Mouse (Mus musculus) left cerebral cortex, adult 2 months (tissue): ENCODE data around the gene Zdhhc13. TPM values are rescaled to one million over a fixed set of nuclear protein-coding genes. Genes with fewer than 3 reads are reported as not detected.

Source experiments
- DNase-seq, 2 experiments: peaks; one replicate each; pipeline ENCODE4 v3.0.0; 2021 to 2022; ENCODE audit warnings: low spot score in 2 of 2, mixed read lengths in 1 of 2; ENCODE audit errors: extremely low spot score in 1 of 2
- H3K27ac ChIP-seq: fragments of 200-600 bp; 2 replicates; pipeline ENCODE4 v1.8.1; 2022
- H3K4me3 ChIP-seq: fragments of 200-600 bp; 2 replicates; pipeline ENCODE4 v1.8.1; 2022
- CTCF ChIP-seq: fragments of 200-600 bp; IDR thresholded peaks from 2 replicates; pipeline ENCODE4 v1.8.1; 2022; ENCODE audit warnings: antibody characterized with exemption, mild to moderate bottlenecking, moderate library complexity
- intact Hi-C: fragments of 180-260 bp; cut with DNase I; formaldehyde crosslinking; loops from one replicate; pipeline ENCODE4 v1.15.1; 2025
- long read RNA-seq, 2 experiments: library from polyadenylated mRNA; stranded (forward); transcript quantifications; one replicate each; pipeline ENCODE4 v2.0.0; 2021; ENCODE audit warnings: borderline mapping rate in 2 of 2
- total RNA-seq, 2 experiments: library from RNA; stranded (reverse); gene quantifications; 2 replicates each; pipeline ENCODE4 v1.2.3; 2021

The Zdhhc13 gene
- total RNA-seq: 10 to 100 TPM; 21.0 to 24.2 TPM
- long read RNA-seq, experiment 1, transcript Zdhhc13-201 (17 exons, 2,410 nt): major isoform, 14 of 21 reads
- long read RNA-seq, experiment 1, partial matches to known transcripts: 1 of 21 reads
- long read RNA-seq, experiment 1, other reads (novel, unspliced or antisense): 6 of 21 reads
- long read RNA-seq, experiment 2, transcript Zdhhc13-201 (17 exons, 2,410 nt): major isoform, 15 of 23 reads
- long read RNA-seq, experiment 2, partial matches to known transcripts: 1 of 23 reads
- long read RNA-seq, experiment 2, other reads (novel, unspliced or antisense): 7 of 23 reads

GRCm38 (mm10) chr7:48788851-48789572, at the start of gene Zdhhc13:
Zdhhc13 (plus strand) TSS chr7:48789003.
- intact Hi-C loops: loop anchor here (1.0 kb wide), 1 partner anchor 39 kb away; no protein-coding TSS in a partner anchor
- no peak for TF ChIP-seq CTCF
- DNase-seq: peak; percentile 93
- peak within 1 kb of the TSS; percentile 86 for H3K4me3 ChIP-seq
- H3K27ac ChIP-seq: peak within 1 kb of the TSS; percentile 85

GRCm38 (mm10) chr7:48749298-48750163, 39.3 kb upstream of the Zdhhc13 start:
- TF ChIP-seq CTCF: peak; percentile 93

DNA sequence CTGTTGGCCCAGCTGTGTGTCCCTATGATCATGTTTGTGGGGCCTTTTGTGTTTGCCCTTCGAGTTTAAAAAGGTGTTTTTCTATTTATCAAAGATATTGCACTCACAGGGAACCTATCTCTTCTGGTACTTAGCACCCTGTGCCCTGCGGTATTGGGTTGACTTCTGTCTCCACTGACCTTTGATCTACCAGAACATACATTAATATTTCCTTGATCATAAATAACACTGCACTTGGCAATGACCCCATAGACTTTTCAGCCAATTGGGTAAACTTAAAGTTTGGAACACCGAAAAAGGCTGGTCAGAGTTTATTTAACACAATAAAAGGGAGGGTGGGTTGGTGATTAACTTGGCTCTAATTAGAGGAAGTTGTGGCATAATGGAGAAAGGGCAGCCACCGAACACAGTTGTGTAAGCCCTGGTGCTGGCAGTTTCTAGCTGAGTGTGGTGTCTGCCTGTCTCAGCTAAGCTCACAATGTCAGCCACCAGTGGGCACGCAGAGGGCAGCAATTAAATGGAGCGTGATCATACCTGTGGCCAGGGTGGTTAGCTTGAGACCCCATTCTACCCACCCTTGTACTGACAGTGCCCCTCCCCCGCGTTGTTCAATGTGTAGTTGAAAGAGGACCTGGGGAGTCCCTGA, 38.5 kb upstream of the Zdhhc13 start:
- intact Hi-C loops: loop anchor here (1.0 kb wide), 3 partner anchors 39 to 371 kb away; partner anchors contain the start of gene Zdhhc13
- no peak for TF ChIP-seq CTCF
- Histone ChIP-seq H3K27ac (no peak overlapping the region), H3K4me3 (no peak overlapping the region)
- no peak for DNase-seq

More at GRCm38 (mm10) chr7:48749298-48750163, 39.3 kb upstream of the Zdhhc13 start:
- Histone ChIP-seq H3K27ac (no peak overlapping the region), H3K4me3 (peak overlapping the region; percentile 43)
- DNase-seq: peak; percentile 78
- intact Hi-C loops: loop anchor here (1.0 kb wide), 3 partner anchors 40 to 372 kb away; partner anchors contain the start of gene Zdhhc13

- intact Hi-C loops: no loop called here
- DNase-seq: no peak
- Histone ChIP-seq H3K4me3 (no peak overlapping the region), H3K27ac (no peak overlapping the region)
- no peak for TF ChIP-seq CTCF
Observed at GRCm38 (mm10) chr7:48751222-48751621, 37.6 kb upstream of the Zdhhc13 start.

DNA sequence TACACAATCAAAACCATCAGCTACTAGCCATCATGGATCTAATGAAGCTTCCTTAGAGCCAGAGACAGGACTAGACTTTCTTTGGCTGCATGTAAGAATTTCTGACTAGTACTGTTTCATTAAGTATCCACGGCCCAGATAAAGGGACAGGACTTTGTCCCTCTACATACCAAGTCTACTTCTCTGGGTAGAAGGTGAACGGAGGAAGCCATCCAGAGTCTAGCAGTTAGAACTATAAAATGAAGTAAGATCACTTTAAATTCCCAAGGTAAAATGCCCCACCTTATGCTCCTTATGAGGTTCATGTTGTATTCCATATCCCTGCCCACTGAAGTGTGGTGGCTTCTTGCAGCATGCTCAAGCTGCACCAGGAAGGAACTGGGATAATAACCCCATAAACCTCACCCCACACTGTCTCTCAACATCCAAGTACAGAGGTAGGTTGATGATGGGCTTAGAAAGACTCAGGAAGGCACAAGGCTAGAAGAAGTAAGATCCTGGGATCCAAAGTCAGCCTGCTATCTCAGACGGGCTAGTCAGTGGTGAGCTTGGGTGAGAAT, 34.3 kb upstream of the Zdhhc13 start:
- no peak for DNase-seq
- no peak for TF ChIP-seq CTCF
- intact Hi-C loops: no loop called here
- no peak overlapping the region for H3K4me3 ChIP-seq
- no peak overlapping the region for H3K27ac ChIP-seq

- DNase-seq: no peak
- no peak for TF ChIP-seq CTCF
- Histone ChIP-seq H3K27ac (no peak overlapping the region), H3K4me3 (no peak overlapping the region)
- intact Hi-C loops: no loop called here
Observed at GRCm38 (mm10) chr7:48755825-48756224, 33.0 kb upstream of the Zdhhc13 start.

DNA sequence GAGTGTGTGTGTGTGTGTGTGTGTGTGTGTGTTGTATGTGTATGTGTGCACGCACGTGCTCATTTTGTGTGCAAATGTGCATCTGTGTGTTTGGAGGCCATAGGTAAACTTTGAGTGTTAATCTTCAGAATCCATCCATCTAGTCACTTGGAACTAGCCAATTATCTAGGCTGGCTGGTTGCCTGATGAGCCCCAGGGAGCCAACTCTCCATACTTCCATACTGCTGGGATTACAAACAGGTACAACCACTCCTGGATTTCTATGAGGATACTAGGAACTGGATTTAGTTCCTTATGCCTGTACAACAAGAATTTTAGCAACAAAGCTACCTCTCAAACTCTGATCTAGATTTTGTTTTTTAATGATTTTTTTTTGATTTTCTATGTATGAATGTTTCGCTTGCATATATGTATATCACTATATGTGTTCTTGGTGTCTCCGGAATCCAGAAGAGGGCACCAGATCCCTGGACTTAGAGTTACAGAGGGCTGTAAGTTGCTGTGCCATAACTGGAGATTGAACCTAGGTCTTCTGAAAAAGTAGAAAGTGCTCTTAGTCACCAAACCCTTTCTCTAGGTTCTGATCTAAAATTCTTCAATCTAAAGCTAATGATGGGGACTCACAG, 32.4 kb upstream of the Zdhhc13 start:
- Histone ChIP-seq H3K27ac (no peak overlapping the region), H3K4me3 (no peak overlapping the region)
- peak; percentile 32 for TF ChIP-seq CTCF
- intact Hi-C loops: no loop called here
- DNase-seq: no peak

- Histone ChIP-seq H3K4me3 (no peak overlapping the region), H3K27ac (no peak overlapping the region)
- intact Hi-C loops: no loop called here
- DNase-seq: no peak
- TF ChIP-seq CTCF: no peak
Observed at GRCm38 (mm10) chr7:48758083-48758482, 30.7 kb upstream of the Zdhhc13 start.

DNA sequence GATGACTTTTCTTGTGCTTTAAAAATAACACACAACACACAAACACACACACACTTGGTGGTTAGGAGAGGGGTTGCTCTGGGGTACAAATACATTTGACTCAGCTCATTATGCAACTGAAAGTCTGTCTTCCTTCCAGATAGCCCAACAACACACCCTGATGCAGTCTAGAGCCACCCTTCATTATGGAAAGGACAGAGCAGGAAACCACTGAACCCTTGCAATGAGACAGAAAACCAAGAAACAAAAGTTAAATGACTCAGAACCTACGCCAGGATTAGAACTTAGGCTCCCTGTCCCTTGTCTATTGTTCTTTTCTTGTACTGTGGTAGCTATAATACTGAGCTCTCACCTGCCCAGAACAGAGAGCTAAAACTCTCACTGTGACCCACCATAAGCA, 28.0 kb upstream of the Zdhhc13 start:
- DNase-seq: no peak
- no peak for TF ChIP-seq CTCF
- intact Hi-C loops: no loop called here
- H3K4me3 ChIP-seq: no peak overlapping the region
- H3K27ac ChIP-seq: no peak overlapping the region

GRCm38 (mm10) chr7:48762289-48762688, 26.5 kb upstream of the Zdhhc13 start:
- Histone ChIP-seq H3K4me3 (no peak overlapping the region), H3K27ac (no peak overlapping the region)
- TF ChIP-seq CTCF: no peak
- intact Hi-C loops: no loop called here
- no peak for DNase-seq
